Mouse (Mus musculus) MEL (cell line): Measurements from ENCODE around the gene Slc7a5. TPM values are rescaled to one million over a fixed set of nuclear protein-coding genes. Genes with fewer than 3 reads are reported as not detected.

Source experiments
- polyA plus RNA-seq, 2 experiments: library from polyadenylated mRNA; stranded (reverse) in 1 of 2; unstranded in 1 of 2; fragments of >175 nt in 1 of 2; fragments of >200 nt in 1 of 2; gene quantifications; 2 replicates each; pipeline versions ENCODE4 v1.2.1 to v1.2.4; 2012; ENCODE audit warnings: low replicate concordance in 2 of 2, low read depth in 1 of 2; ENCODE audit not compliant: insufficient read length in 2 of 2, insufficient read depth in 1 of 2, missing spikeins in 1 of 2
- total RNA-seq: library from RNA; depleted of rRNA; stranded (reverse); fragments of 300-350 nt; gene quantifications from 2 replicates; pipeline ENCODE4 v1.2.3, GENCODE M21; 2012; rRNA removed

Slc7a5 gene
- total and polyA plus RNA-seq, 3 experiments, result 55.0 to 263 (median 108) TPM

Other genes with a start within 250 kb of the Slc7a5 start
- gene Jph3, start 178.1 kb downstream of the Slc7a5 start, total RNA-seq, result not detected in 2 replicates
- under 1 TPM in 1 of 2 experiments, not detected in 1; 0.15 TPM for gene Jph3, start 178.1 kb downstream of the Slc7a5 start, polyA plus RNA-seq
- gene Klhdc4, start 78.1 kb downstream of the Slc7a5 start, total RNA-seq, result 49.8 and 53.7 TPM in 2 replicates
- gene Klhdc4, start 78.1 kb downstream of the Slc7a5 start, polyA plus RNA-seq, result 10 to 100 TPM in 1 of 2 experiments, not detected in 1; 65.2 TPM
- not detected in 2 replicates for gene Car5a, start 37.2 kb upstream of the Slc7a5 start, total RNA-seq
- under 1 TPM in 1 of 2 experiments, not detected in 1; 0.08 TPM for gene Car5a, start 37.2 kb upstream of the Slc7a5 start, polyA plus RNA-seq
- 19.2 and 20.8 TPM in 2 replicates for gene Banp, start 42.1 kb upstream of the Slc7a5 start, total RNA-seq
- gene Banp, start 42.1 kb upstream of the Slc7a5 start, polyA plus RNA-seq, result 10 to 100 TPM in 1 of 2 experiments, not detected in 1; 28.4 TPM